Mouse (Mus musculus): ENCODE measurements around the gene Supt20.

Gene Supt20

DNA sequence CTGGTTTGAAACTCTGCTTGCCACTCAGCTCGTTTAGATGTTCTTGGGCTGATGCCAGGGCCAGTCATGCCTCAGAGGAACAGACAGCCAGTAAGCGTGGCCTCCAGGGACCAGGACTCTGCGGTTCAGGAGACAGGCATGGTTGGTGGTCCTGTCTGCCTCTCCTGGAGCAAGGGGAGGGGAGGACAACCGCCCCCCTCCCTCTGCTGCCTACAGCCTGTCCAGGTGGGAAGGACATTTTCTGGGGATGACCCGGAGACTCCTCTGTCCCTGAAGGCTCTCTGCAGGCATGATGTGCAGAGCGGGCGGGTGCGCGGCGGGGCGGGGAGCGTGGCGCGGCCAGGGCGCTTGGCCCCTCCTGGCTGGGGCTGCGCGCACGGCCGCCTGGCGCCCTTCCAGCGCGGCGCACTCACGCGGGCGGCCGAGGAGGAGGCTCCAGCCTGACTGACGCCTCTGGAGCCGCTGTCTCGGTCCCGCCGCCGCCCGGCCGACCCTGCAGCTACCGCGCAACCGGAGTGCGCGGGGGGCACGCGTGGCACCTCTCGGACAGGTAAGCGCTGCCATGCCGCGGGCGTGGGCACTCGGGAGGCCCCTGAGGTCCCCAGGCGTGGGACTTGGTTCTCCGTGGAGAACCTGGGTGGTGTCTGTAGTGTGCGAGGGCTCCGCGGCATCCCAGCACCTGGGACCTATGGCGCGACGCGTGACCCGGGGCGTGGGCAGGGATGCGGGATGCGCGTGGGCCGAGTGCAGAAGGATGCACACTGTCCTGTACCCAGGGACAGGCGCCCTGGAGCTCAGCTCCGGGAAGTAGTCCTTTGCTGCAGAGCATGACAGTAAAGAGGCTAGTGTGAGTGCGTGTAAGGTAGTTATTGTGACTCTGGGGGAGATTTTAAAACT, 62.8 kb downstream of the Supt20 start, which contains the start of gene Smad9:
Smad9 (plus strand) TSS at position 438 of the 897 bp plus-strand sequence.
- no peak for DNase-seq (ENCODE audit: low read depth, low spot score)

DNA sequence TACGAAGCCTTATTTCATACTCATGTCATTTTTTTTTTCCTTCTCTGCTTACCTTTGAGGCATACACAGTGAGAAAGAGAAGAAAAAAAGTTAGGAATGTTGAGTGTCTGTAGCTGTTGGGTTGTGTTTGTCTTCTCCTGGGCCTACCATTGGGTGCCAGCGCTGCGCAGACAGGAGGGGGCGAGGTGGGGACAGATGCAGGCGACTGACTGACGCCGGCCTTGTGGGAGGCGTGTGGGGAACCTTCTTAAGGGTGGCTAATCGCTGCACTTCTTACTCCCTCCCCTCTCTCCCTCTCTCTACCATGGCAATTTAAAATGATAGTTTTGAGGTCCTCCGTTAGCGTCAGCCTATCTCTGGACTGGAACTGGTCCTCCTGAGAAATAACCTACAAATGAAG, 63.5 kb downstream of the Supt20 start:
- DNase-seq (ENCODE audit: low read depth, low spot score) = no peak

DNA sequence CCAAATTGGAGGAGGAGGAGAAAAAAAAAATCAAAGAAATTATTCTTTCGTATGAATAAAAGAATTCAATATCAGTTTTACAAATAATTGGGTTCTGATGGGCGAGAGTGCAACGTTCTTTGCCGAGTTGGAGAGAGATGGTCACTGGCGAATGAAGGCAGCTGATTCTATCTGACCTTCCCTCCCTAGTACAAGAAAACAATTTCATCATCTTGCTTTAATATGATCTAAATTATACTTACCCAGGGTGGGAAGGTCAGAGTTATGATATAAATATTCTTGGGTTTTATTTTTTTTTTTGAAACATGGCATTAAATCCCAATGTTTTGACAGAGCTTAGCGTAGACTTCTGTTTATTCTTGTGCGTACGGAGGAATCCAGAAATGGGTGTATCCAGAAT, 64.8 kb downstream of the Supt20 start:
- no peak for DNase-seq (ENCODE audit: low read depth, low spot score)

DNA sequence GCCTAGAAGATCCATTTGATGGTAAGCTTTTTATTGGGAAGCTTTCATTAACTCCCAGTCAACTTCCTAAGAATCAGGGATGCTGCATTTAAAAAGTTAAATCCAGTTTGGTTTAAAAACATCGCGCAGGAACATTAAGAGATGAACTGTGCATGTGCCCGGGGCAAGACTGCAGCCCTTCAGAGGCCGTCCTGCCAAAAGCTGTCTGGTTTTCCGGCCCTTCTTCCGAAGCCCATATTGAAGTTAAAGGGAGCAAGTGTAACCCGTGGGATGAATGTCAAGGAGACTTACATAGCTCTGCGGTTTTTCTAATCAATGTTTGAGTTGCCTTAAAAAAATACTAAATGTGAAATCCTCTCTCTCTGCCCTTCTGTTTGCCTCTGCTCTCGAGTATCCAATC, 66.6 kb downstream of the Supt20 start:
- no peak for DNase-seq (ENCODE audit: low read depth, low spot score)

DNA sequence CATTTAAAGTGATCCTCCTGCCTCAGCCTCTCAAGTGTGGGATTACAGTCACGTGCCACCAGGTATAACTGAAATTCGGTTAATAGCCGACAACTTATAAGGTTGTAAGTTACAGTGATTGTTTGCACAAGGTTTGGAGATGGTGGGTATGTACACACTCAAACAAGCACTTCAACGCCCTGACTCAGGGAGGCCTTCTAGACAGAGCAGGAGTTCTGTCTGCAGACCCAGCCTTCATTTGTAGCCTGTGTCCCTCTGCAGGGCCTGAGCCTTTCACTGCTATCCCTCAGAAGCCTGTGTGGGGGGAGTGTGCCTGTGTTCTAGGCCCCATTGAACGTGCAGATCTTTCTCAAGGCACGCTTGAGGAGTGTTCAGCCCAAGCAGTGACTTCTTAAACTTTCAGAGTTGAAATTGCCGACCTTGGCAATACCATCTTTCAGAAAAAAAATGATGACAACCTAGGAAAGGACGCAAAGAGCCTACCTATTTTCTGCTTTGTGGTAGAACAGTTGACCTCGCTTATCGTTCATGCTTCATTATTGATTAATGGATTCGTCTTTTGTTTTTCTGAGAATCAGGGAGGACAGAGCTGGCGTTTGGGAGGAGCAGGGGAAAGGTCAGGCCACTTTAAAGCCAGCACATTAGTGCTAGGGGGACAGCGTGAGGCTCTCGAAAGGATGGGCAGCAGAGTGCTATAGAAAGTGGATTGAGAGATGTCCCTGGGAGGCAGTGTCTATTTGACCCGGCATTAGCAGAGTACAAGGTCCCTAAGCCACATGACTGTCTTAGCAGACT, 67.9 kb downstream of the Supt20 start:
- no peak for DNase-seq (ENCODE audit: low read depth, low spot score)

DNA sequence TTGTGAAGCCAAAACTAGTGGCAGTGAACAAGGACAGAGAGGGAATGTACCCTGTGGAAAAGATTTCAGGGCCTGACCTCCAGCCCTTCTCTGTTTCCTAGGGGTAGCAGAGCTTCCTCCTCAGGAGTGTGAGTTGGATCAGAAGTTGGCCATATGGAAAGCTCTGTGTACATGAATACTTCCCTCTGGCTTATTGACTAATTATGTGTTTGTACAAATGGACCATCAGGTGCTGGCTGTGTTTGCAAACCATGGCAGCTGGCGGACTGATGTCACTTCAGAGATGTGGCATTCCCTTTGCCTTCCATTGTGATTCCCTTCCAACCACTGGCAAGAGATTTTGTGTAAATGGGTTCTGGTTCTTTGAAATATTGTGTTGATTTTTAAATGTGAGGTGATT, 68.7 kb downstream of the Supt20 start:
- no peak for DNase-seq (ENCODE audit: low read depth, low spot score)

DNA sequence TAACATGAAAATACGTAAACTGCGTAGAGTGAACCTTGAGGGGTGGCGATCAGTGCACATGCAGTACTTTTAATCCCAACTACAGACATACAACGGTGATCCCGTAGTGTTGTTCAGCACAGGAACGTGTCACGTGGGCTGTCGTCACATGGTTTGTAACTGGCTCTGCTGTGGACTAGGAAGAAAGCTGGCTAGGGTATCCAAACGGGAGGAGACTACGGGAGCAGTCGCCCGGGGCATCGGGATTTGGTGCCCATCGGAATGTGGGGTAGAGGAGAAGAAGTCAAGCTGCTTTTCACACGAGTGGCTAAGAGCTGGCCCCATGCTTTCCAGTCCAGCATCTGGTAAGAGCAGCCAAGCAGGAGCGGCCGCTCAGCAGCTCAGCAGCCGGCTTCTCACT, 71.8 kb downstream of the Supt20 start:
- no peak for DNase-seq (ENCODE audit: low read depth, low spot score)

DNA sequence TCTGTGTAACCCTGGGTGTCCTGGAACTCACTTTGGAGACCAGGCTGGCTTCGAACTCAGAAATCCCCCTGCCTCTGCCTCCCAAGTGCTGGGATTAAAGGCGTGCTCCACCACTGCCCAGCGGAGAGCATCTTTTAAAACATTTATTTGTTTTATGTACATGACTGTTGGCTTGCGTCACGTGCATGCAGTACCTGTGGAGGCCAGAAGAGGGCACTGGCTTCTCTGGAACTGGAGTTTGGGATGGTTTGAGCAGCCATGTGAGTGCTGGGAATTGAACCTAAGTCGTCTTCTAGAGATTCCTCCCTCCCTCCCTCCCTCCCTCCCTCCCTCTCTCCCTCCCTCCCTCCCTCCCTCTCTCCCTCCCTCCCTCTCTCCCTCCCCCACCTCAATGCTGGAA, 72.9 kb downstream of the Supt20 start:
- DNase-seq (ENCODE audit: low read depth, low spot score) = peak; percentile 23

DNA sequence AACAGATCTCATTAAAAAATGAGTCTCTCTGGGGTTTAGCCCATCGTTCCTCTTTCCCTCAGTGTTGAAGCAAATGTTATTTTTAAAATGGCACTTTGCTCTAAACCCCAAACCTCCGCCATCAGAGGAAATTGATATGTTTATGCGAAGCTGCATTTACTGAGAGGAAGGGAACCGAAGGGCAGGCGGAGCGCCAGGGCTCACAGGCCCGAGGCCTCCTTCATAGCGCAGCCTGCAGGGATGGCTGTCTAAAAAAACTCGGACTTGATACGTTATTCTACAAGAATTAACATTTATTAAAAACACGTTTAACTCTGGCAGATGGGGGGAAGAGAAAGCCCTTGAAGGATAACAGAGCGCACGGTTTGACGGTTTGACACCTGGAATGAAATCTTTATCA, 73.4 kb downstream of the Supt20 start:
- no peak for DNase-seq (ENCODE audit: low read depth, low spot score)

DNA sequence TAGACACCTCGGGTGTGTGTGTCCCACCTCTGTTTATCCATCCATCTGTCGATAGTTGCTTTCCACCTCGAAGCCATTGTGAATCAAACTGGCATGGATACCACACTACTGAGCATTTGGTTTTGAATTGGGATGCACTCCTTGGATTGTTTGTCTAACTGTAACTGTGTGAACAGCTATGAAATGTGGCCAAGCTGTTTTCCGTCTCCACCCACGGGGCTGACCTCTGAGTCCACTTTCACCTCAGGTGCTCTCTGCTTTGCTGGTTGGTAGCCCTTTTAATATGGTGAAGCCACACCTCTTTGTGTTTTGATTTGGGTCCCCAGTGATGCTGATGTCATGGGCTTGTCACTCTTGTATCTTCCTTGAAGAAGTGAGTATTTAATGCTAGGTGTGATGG, 74.2 kb downstream of the Supt20 start:
- no peak for DNase-seq (ENCODE audit: low read depth, low spot score)

DNA sequence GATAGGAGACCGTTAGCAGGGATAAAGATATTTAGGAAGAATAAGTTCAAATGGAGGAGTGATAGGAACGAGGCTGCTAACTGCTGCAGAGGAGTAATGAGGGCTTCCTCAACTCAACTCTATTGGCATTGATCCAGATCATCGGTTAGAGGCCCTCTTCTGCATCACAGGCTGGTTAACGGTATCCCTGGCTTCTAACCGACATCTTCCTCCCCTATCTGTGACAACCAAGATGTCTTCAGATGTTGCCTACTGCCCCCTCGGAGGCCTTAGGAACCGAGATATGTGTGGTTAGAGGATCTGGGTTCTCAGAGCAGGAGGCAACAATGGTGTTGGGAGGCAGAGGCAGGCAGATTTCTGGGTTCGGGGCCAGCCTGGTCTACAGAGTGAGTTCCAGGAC, 76.0 kb downstream of the Supt20 start:
- DNase-seq (ENCODE audit: low read depth, low spot score) = no peak

DNA sequence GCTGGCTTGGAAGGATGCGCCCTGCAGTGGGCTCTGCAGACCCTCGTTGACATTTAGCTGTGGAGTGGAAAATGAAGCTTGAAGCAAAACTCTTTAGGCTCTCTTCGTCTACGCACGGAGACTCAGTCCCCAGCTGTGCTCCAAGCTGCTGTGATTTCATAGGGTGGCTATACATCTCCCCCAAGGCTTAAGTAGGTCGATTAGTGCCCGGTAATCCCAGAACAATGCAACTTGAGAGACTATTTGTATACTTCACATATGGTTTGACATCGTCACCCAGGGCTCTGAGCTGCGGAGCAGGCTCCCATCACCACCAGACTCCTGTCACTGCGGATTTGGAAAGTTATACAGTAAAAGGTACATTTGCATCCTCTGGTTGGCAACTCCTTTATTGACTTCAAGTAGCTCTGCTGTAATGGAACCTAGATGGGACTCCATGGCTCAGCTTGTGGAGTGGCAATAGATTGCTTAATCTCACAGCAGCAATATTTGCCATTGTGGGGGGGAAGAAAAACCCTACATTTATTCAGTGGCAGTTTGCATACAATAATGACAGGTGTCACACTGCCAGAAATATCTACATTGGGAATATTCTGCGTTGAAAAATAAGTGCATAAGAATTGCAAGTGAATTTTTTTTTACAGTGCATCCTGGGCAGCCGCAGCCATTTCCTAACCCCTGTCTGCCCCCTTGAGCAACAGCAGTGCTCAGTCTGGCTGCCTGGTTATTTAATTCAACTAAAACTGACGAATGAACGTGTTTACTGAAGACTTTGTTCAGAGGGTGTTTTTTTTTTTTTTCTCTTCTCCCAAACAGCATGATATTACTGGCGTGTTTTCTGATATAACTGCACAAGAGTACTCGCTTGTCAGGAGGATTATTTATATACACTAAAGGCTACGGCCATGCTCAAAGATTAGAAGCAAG, 77.0 kb downstream of the Supt20 start:
- DNase-seq (ENCODE audit: low read depth, low spot score) = no peak

DNA sequence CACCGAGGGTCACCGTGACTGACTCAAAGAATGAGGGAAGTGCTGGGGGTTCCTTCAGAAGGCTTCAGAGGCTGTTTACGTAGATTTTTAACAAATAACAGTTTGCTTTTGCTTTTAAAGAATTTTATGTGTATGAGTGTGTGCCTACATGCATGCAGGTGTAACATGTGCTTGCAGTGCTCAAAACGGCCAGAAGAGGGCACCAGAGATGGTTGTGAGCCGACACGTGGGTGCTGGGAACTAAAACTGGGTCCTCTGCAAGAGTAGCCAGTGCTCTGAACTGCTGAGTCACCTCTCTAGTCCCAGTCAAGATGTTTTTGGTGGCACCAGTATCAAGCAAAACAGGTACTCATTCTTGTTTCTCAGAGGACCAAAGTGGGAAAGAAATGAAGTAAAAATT, 81.0 kb downstream of the Supt20 start:
- no peak for DNase-seq (ENCODE audit: low read depth, low spot score)

DNA sequence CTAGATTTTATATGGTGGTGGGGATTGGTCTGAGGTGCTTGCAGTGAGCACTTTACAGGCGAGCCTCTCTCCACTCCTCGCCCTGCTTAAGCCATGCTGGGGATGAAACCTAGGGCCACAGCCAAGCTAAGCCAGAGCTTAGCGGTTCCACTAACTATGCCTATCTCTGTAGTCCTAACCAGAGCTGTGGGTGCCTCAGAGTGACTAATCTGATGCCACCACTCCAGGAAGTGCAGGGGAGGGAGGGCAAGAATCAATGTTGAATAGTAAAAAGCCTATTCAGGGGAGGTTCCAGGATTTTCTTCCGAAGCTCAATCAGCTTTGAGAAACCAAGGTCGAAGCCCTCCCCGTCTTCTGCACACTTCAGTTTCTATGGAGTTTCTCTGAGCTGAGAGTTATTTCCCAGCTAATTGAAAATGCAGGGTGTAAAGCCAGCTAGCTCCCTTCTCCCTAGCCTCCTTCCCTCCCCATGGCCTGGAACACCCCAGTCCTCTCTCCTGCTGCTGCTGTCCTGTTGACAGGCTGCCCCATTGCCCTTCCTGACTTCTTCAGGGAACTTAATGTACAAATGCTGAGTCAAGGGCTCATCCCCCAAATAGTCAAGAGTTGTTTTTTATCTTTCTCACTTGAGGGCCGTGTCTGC, 83.5 kb downstream of the Supt20 start:
- no peak for DNase-seq (ENCODE audit: low read depth, low spot score)
